Mouse (Mus musculus): ENCODE data around the gene 2010111I01Rik. TPM values are rescaled to one million over a fixed set of nuclear protein-coding genes. Genes with fewer than 3 reads are reported as not detected.
"Not testable (repeated sequence)": the region's sequence is repeated elsewhere in the genome, so short reads cannot be mapped to it uniquely, and the experiment has no call there.

Gene 2010111I01Rik
- total and polyA plus RNA-seq, 3 experiments, result 26.3 to 32.7 TPM; not detected in 1

DNA sequence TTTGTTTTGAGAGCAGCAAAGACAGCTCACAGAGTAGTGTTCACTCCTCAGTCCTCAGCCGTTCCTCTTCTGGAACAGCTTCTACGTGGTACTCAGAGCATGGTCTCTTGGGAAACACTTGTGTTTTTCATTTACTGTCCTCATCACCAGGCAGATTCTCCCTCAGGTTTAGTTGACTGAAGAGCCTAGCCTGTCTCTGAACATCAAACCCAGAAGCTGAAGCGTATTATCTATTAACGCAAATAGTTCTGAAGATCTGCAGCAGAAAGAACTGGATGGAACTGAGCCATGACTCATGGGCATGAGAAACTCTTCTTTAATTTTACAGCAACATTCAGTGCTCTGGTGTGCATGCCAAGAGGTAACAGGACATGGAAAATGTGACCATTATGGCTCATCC lies 385.4 kb downstream of the 2010111I01Rik start:
- Histone ChIP-seq H3K27ac (ENCODE audit: control insufficient read depth, low read depth, low read length) (no peak overlapping the region), H3K9ac (ENCODE audit: control insufficient read depth, low read depth, low read length, poor library complexity, severe bottlenecking) (no peak overlapping the region), H3K9me3 (replicated peaks; ENCODE audit: insufficient read depth, low read length) (no peaks in the 10 kb centered on the region), H3K4me3 (ENCODE audit: control insufficient read depth in 1 of 2, insufficient read depth in 1 of 2, low read depth in 2 of 2, low read length in 2 of 2) (no peak overlapping the region), H3K27me3 (ENCODE audit: control insufficient read depth in 1 of 2, insufficient read depth in 2 of 2, low read length in 2 of 2) (no peaks in the 10 kb centered on the region), H3K36me3 (ENCODE audit: control insufficient read depth in 1 of 2, insufficient read depth in 2 of 2, low read length in 2 of 2) (no peaks in the 10 kb centered on the region), H3K4me1 (ENCODE audit: control insufficient read depth in 1 of 2, insufficient read depth in 2 of 2, low read length in 2 of 2) (peaks cover 0 to 4% of the 10 kb centered on the region in 2 experiments; a peak in 1 of 4 replicates), H3K79me2 (ENCODE audit: control insufficient read depth, insufficient read depth, low read length, poor library complexity) (no peaks in the 10 kb centered on the region)
- TF ChIP-seq MEF2A (IDR thresholded peaks at IDR 0.05; ENCODE audit: extremely low read depth, insufficient replicate concordance, low read depth, low read length, poor library complexity, severe bottlenecking), result no peak
- TF ChIP-seq ZC3H11A (IDR thresholded peaks at IDR 0.05; ENCODE audit: low read depth, low read length), result no peak
- TF ChIP-seq CHD1 (IDR thresholded peaks at IDR 0.05; ENCODE audit: low read depth, low read length), result no peak
- no peak for TF ChIP-seq CTCF (IDR thresholded peaks at IDR 0.05 in 2 of 3, conservative IDR thresholded peaks at IDR 0.05 in 1 of 3; ENCODE audit: control insufficient read depth in 1 of 3, insufficient read depth in 1 of 3, low read depth in 2 of 3, low read length in 3 of 3, poor library complexity in 1 of 3, severe bottlenecking in 1 of 3)
- no peak for TF ChIP-seq JUND (IDR thresholded peaks at IDR 0.05; ENCODE audit: low read depth, low read length)
- TF ChIP-seq GABPA (IDR thresholded peaks at IDR 0.05; ENCODE audit: low read depth, low read length), result no peak
- TF ChIP-seq ZMIZ1 (IDR thresholded peaks at IDR 0.05; ENCODE audit: low read depth, low read length), result no peak
- TF ChIP-seq POLR2AphosphoS5 (IDR thresholded peaks at IDR 0.05; ENCODE audit: borderline replicate concordance, low read depth, low read length), result no peak
- TF ChIP-seq BHLHE40 (IDR thresholded peaks at IDR 0.05; ENCODE audit: borderline replicate concordance, low read depth, low read length), result no peak
- TF ChIP-seq SIN3A (IDR thresholded peaks at IDR 0.05; ENCODE audit: low read length), result no peak
- no peak for TF ChIP-seq TBP (IDR thresholded peaks at IDR 0.05; ENCODE audit: low read depth, low read length)
- TF ChIP-seq EP300 (IDR thresholded peaks at IDR 0.05; ENCODE audit: low read depth in 1 of 2, low read length in 2 of 2), result no peak
- TF ChIP-seq ZKSCAN1 (IDR thresholded peaks at IDR 0.05; ENCODE audit: low read depth, low read length), result no peak
- TF ChIP-seq POLR2A (IDR thresholded peaks at IDR 0.05; ENCODE audit: control insufficient read depth in 1 of 2, insufficient read depth in 1 of 2, low read depth in 1 of 2, low read length in 2 of 2, poor library complexity in 1 of 2), result no peak
- TF ChIP-seq POLR2AphosphoS2 (IDR thresholded peaks at IDR 0.05; ENCODE audit: low read length), result no peak
- TF ChIP-seq MYC (IDR thresholded peaks at IDR 0.05; ENCODE audit: low read depth, low read length), result no peak
- TF ChIP-seq MAFK (IDR thresholded peaks at IDR 0.05; ENCODE audit: borderline replicate concordance, low read depth, low read length), result no peak
- TF ChIP-seq HCFC1 (IDR thresholded peaks at IDR 0.05; ENCODE audit: low read depth, low read length), result no peak
- no peak for TF ChIP-seq GATA1 (IDR thresholded peaks at IDR 0.05; ENCODE audit: low read depth, low read length)
- no peak for DNase-seq (ENCODE audit: low read depth, low spot score)

DNA sequence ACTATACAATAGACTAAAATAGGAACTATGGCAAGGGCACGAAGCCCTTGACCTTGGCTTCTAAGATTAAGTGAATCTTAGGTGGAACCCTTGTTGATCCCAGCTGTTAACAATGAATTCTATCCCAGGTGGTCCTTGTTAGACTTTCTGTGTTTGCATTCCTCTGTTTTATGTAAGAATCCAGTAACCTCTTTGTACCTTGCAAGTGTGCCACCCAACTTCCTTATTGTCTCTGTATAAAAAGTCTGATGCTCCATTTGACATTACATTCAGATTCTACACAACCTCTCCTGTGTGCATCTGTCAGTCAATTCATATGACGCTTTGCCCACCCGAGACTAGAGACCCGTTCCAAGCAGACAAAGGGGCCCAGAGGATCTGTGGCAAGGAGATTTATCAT lies 388.6 kb downstream of the 2010111I01Rik start:
- H3K79me2 ChIP-seq (ENCODE audit: control insufficient read depth, insufficient read depth, low read length, poor library complexity); H3K9ac ChIP-seq (ENCODE audit: control insufficient read depth, low read depth, low read length, poor library complexity, severe bottlenecking); H3K27me3 ChIP-seq (ENCODE audit: control insufficient read depth in 1 of 2, insufficient read depth in 2 of 2, low read length in 2 of 2); H3K4me1 ChIP-seq (ENCODE audit: control insufficient read depth in 1 of 2, insufficient read depth in 2 of 2, low read length in 2 of 2); H3K9me3 ChIP-seq (replicated peaks; ENCODE audit: insufficient read depth, low read length); DNase-seq (ENCODE audit: low read depth, low spot score); H3K27ac ChIP-seq (ENCODE audit: control insufficient read depth, low read depth, low read length); H3K36me3 ChIP-seq (ENCODE audit: control insufficient read depth in 1 of 2, insufficient read depth in 2 of 2, low read length in 2 of 2); H3K4me3 ChIP-seq (ENCODE audit: control insufficient read depth in 1 of 2, insufficient read depth in 1 of 2, low read depth in 2 of 2, low read length in 2 of 2): not testable (repeated sequence)

Data from MEL (cell line).